Mouse (Mus musculus) liver, embryonic 14.5 days (tissue): ENCODE measurements around the gene Zranb1. TPM values are rescaled to one million over a fixed set of nuclear protein-coding genes. Genes with fewer than 3 reads are reported as not detected.

ENCODE experiments used
- ATAC-seq: fragments of 200-750 bp; cut with Nextera tagmentation; 2 replicates; pipeline ENCODE4 v1.8.0; 2017; ENCODE audit warnings: moderate number of reproducible peaks, mild to moderate bottlenecking, moderate library complexity; ENCODE audit not compliant: insufficient read depth
- DNase-seq, 3 experiments: peaks; one replicate each; pipeline ENCODE4 v3.0.0-alpha.2; 2012 to 2013; ENCODE audit warnings: low read depth in 3 of 3, low spot score in 3 of 3
- H3K27ac ChIP-seq: fragments of 300-500 bp; sonication (generic); 2 replicates; pipeline ENCODE4 v1.5.1; 2014; ENCODE audit warnings: moderate library complexity, mild to moderate bottlenecking, control low read depth, inconsistent platforms
- H3K27me3 ChIP-seq: fragments of 300-500 bp; sonication (generic); 2 replicates; pipeline ENCODE4 v1.6.1; 2014; ENCODE audit warnings: mild to moderate bottlenecking, low read length, moderate library complexity; ENCODE audit not compliant: control insufficient read depth, insufficient read depth
- H3K36me3 ChIP-seq: fragments of 300-500 bp; sonication (generic); replicated peaks from 2 replicates; pipeline ENCODE4 v1.6.1; 2014; ENCODE audit warnings: low read depth; ENCODE audit not compliant: control insufficient read depth, insufficient read depth
- H3K4me1 ChIP-seq, 2 experiments: fragments of 200-500 bp in 1 of 2; fragments of 300-500 bp in 1 of 2; sonication (generic) in 1 of 2; replicated peaks; 2 replicates each; pipeline ENCODE4 v1.6.1; 2012 to 2014; ENCODE audit warnings: antibody characterized with exemption in 1 of 2, inconsistent platforms in 1 of 2, low read length in 1 of 2; ENCODE audit not compliant: control insufficient read depth in 2 of 2, insufficient read depth in 2 of 2
- H3K4me2 ChIP-seq: fragments of 300-500 bp; sonication (generic); 2 replicates; pipeline ENCODE4 v1.6.1; 2014; ENCODE audit warnings: low read depth, mild to moderate bottlenecking, control low read depth, moderate library complexity
- H3K4me3 ChIP-seq, 2 experiments: fragments of 200-500 bp in 1 of 2; fragments of 300-500 bp in 1 of 2; sonication (generic) in 1 of 2; 2 replicates each; pipeline ENCODE4 v1.5.1; 2012 to 2014; ENCODE audit warnings: low read depth in 2 of 2, low read length in 2 of 2, mild to moderate bottlenecking in 2 of 2, control low read depth in 1 of 2, inconsistent platforms in 1 of 2, moderate library complexity in 1 of 2; ENCODE audit not compliant: insufficient read depth in 1 of 2
- H3K9ac ChIP-seq: fragments of 300-500 bp; sonication (generic); replicated peaks from 2 replicates; pipeline ENCODE4 v1.6.1; 2014; ENCODE audit warnings: mild to moderate bottlenecking, control low read depth, moderate library complexity
- H3K9me3 ChIP-seq: fragments of 300-500 bp; sonication (generic); 2 replicates; pipeline ENCODE4 v1.6.1; 2016; ENCODE audit warnings: low read length, mixed read lengths; ENCODE audit not compliant: control insufficient read depth
- CTCF ChIP-seq: IDR thresholded peaks from 2 replicates; pipeline ENCODE4 v1.5.1; 2016; ENCODE audit warnings: antibody characterized with exemption, low read depth, control low read depth
- EP300 ChIP-seq: IDR thresholded peaks from 2 replicates; pipeline ENCODE4 v1.6.1; 2016; ENCODE audit warnings: antibody characterized with exemption, low read depth
- WGBS: fragments of 180-500 bp; shearing (Covaris S2); extraction: QIAGEN DNeasy Blood & Tissue Kit; methylation state at CpG from one replicate; pipeline ENCODE4 v1.1.7; 2014; ENCODE audit not compliant: insufficient replicate concordance; 5-methylcytosine and 5-hydroxymethylcytosine counted together
- polyA plus RNA-seq, 2 experiments: library from polyadenylated mRNA; depleted of rRNA in 1 of 2; stranded (reverse) in 1 of 2; unstranded in 1 of 2; fragments of >200 nt; fragmentation: Nextera tagmentation in 1 of 2; extraction: Ambion mirVana in 1 of 2; gene quantifications; 2 replicates each; pipeline versions ENCODE4 v1.2.1 to v1.2.3; 2012 to 2014

Zranb1 gene
- polyA plus RNA-seq, 2 experiments, result 6.0 to 7.6 TPM

- Histone ChIP-seq H3K9me3 (no peaks in the 10 kb centered on the region), H3K4me3 (no peak overlapping the region), H3K4me1 (no peaks in the 10 kb centered on the region; a peak in 1 of 4 replicates), H3K27ac (no peak overlapping the region), H3K36me3 (no peaks in the 10 kb centered on the region), H3K27me3 (no peaks in the 10 kb centered on the region), H3K9ac (no peak overlapping the region), H3K4me2 (no peak overlapping the region)
- no peak for ATAC-seq
- 57% methylated on average over 7 of the region's 7 CpGs for WGBS
- no peak for DNase-seq
- TF ChIP-seq CTCF, result no peak
- TF ChIP-seq EP300, result no peak
Measured at GRCm38 (mm10) chr7:132892806-132893205, 38.1 kb upstream of the Zranb1 start.

GRCm38 (mm10) chr7:132893336-132893735 is 37.6 kb upstream of the Zranb1 start:
- Histone ChIP-seq H3K4me2 (no peak overlapping the region), H3K27me3 (no peaks in the 10 kb centered on the region), H3K27ac (no peak overlapping the region), H3K36me3 (no peaks in the 10 kb centered on the region), H3K4me3 (no peak overlapping the region), H3K9me3 (no peaks in the 10 kb centered on the region), H3K9ac (no peak overlapping the region), H3K4me1 (no peaks in the 10 kb centered on the region; a peak in 1 of 4 replicates)
- ATAC-seq, result no peak
- TF ChIP-seq CTCF (no peak), EP300 (no peak)
- WGBS, result 63% methylated on average over 1 of the region's 1 CpGs
- DNase-seq, result no peak

GRCm38 (mm10) chr7:132894841-132895555 is 35.9 kb upstream of the Zranb1 start:
- WGBS, result 62% methylated on average over 7 of the region's 7 CpGs
- ATAC-seq, result no peak
- H3K4me1 ChIP-seq, result no peaks in the 10 kb centered on the region
- no peak overlapping the region for H3K4me3 ChIP-seq
- no peaks in the 10 kb centered on the region for H3K36me3 ChIP-seq
- H3K27ac ChIP-seq, result no peak overlapping the region
- no peak overlapping the region for H3K4me2 ChIP-seq
- H3K9me3 ChIP-seq, result no peaks in the 10 kb centered on the region
- DNase-seq, result no peak
- no peaks in the 10 kb centered on the region for H3K27me3 ChIP-seq
- no peak for TF ChIP-seq EP300
- no peak for TF ChIP-seq CTCF
- no peak overlapping the region for H3K9ac ChIP-seq

GRCm38 (mm10) chr7:132896206-132896815 is 34.6 kb upstream of the Zranb1 start:
- WGBS, result 73% methylated on average over 9 of the region's 9 CpGs
- no peak overlapping the region for H3K9ac ChIP-seq
- DNase-seq, result no peak
- H3K4me3 ChIP-seq, result no peak overlapping the region
- no peak overlapping the region for H3K27ac ChIP-seq
- no peak for ATAC-seq
- no peaks in the 10 kb centered on the region for H3K4me1 ChIP-seq
- no peaks in the 10 kb centered on the region for H3K27me3 ChIP-seq
- no peaks in the 10 kb centered on the region for H3K36me3 ChIP-seq
- no peak overlapping the region for H3K4me2 ChIP-seq
- TF ChIP-seq EP300 (no peak), CTCF (no peak)
- H3K9me3 ChIP-seq, result no peaks in the 10 kb centered on the region

- Histone ChIP-seq H3K27me3 (no peaks in the 10 kb centered on the region), H3K4me1 (no peaks in the 10 kb centered on the region), H3K9me3 (no peaks in the 10 kb centered on the region), H3K9ac (no peak overlapping the region), H3K36me3 (no peaks in the 10 kb centered on the region), H3K4me3 (no peak overlapping the region), H3K4me2 (no peak overlapping the region), H3K27ac (no peak overlapping the region)
- 75% methylated on average over 10 of the region's 10 CpGs for WGBS
- no peak for DNase-seq
- no peak for ATAC-seq
- TF ChIP-seq EP300 (no peak), CTCF (peak; percentile 53)
Measured at GRCm38 (mm10) chr7:132897258-132897657, 33.7 kb upstream of the Zranb1 start.
